Mouse (Mus musculus) myocyte (in vitro differentiated cells): ENCODE results near the gene Kcnk12. TPM values are rescaled to one million over a fixed set of nuclear protein-coding genes. Genes with fewer than 3 reads are reported as not detected.

Experiments
- H3K27me3 ChIP-seq: one replicate; pipeline ENCODE4 v1.6.1; 2011; ENCODE audit not compliant: control insufficient read depth, insufficient read depth, insufficient read length
- H3K36me3 ChIP-seq: one replicate; pipeline ENCODE4 v1.6.1; 2011; ENCODE audit not compliant: control insufficient read depth, insufficient read depth
- H3K4me2 ChIP-seq: one replicate; pipeline ENCODE4 v1.6.1; 2011; ENCODE audit warnings: low read depth, control low read depth
- H3K4me3 ChIP-seq: one replicate; pipeline ENCODE4 v1.5.1; 2011; ENCODE audit warnings: mild to moderate bottlenecking, control low read depth, moderate library complexity
- H3K79me2 ChIP-seq: one replicate; pipeline ENCODE4 v1.6.1; 2011; ENCODE audit not compliant: control insufficient read depth, insufficient read depth
- H3ac ChIP-seq: one replicate; pipeline ENCODE4 v1.6.1; 2011; ENCODE audit not compliant: control insufficient read depth, insufficient read length
- CEBPB ChIP-seq: IDR thresholded peaks from 2 replicates; pipeline ENCODE4 v1.6.1; 2011; ENCODE audit warnings: mild to moderate bottlenecking, moderate library complexity; ENCODE audit not compliant: poor library complexity, insufficient read depth, severe bottlenecking
- E2F4 ChIP-seq: IDR thresholded peaks from one replicate; pipeline ENCODE4 v1.6.1; 2011; ENCODE audit warnings: mild to moderate bottlenecking, control low read depth, moderate library complexity; ENCODE audit not compliant: insufficient read depth
- MAX ChIP-seq: IDR thresholded peaks from one replicate; pipeline ENCODE4 v1.6.1; 2011; ENCODE audit warnings: low read depth, mild to moderate bottlenecking, control low read depth
- MYOD1 ChIP-seq, 3 experiments: IDR thresholded peaks; one replicate each; pipeline ENCODE4 v1.6.1; 2011; ENCODE audit warnings: control low read depth in 2 of 3, low read depth in 2 of 3, mild to moderate bottlenecking in 2 of 3, moderate library complexity in 1 of 3; ENCODE audit not compliant: insufficient read length in 2 of 3, control insufficient read depth in 1 of 3
- MYOG ChIP-seq, 3 experiments: IDR thresholded peaks; one replicate each; pipeline ENCODE4 v1.6.1; 2011; ENCODE audit warnings: control low read depth in 2 of 3, low read depth in 2 of 3, mild to moderate bottlenecking in 2 of 3; ENCODE audit not compliant: insufficient read length in 2 of 3, control insufficient read depth in 1 of 3, insufficient read depth in 1 of 3
- POLR2A ChIP-seq: IDR thresholded peaks from one replicate; pipeline ENCODE4 v1.6.1; 2011; ENCODE audit warnings: low read depth, mild to moderate bottlenecking, control low read depth, moderate library complexity; ENCODE audit not compliant: insufficient read length
- POLR2AphosphoS2 ChIP-seq: IDR thresholded peaks from one replicate; pipeline ENCODE4 v1.6.1; 2011; ENCODE audit warnings: low read depth, control low read depth; ENCODE audit not compliant: insufficient read length
- REST ChIP-seq: IDR thresholded peaks from one replicate; pipeline ENCODE4 v1.6.1; 2011; ENCODE audit warnings: mild to moderate bottlenecking, control low read depth, moderate library complexity; ENCODE audit not compliant: insufficient read depth, insufficient read length
- SRF ChIP-seq: IDR thresholded peaks from one replicate; pipeline ENCODE4 v1.6.1; 2011; ENCODE audit warnings: low read depth; ENCODE audit not compliant: control insufficient read depth, insufficient read length
- TCF12 ChIP-seq: IDR thresholded peaks from one replicate; pipeline ENCODE4 v1.6.1; 2011; ENCODE audit warnings: mild to moderate bottlenecking, control low read depth; ENCODE audit not compliant: poor library complexity, insufficient read depth, severe bottlenecking
- TCF3 ChIP-seq: IDR thresholded peaks from one replicate; pipeline ENCODE4 v1.6.1; 2011; ENCODE audit warnings: low read depth, control low read depth; ENCODE audit not compliant: insufficient read length
- USF1 ChIP-seq: IDR thresholded peaks from one replicate; pipeline ENCODE4 v1.6.1; 2011; ENCODE audit warnings: low read depth, mild to moderate bottlenecking, control low read depth, moderate library complexity
- polyA plus RNA-seq: library from polyadenylated mRNA; unstranded; fragments of >200 nt; fragmentation: generic; extraction: Trizol; gene quantifications from one replicate; pipeline ENCODE4 v1.2.1, GENCODE M21; 2012; ENCODE audit warnings: missing spikeins

Gene Kcnk12
- polyA plus RNA-seq, 1 experiment = 0.35 TPM

- Histone ChIP-seq H3K27me3 (peaks cover 28% of the 10 kb centered on the region), H3K36me3 (no peaks in the 10 kb centered on the region), H3K79me2 (no peaks in the 10 kb centered on the region), H3ac (no peak overlapping the region), H3K4me2 (no peak overlapping the region), H3K4me3 (no peak overlapping the region)
- TF ChIP-seq SRF (no peak), CEBPB (no peak), POLR2AphosphoS2 (no peak), MYOD1 (IDR thresholded peaks at IDR 0.05; ENCODE audit: control insufficient read depth in 1 of 3, insufficient read length in 2 of 3, low read depth in 2 of 3) (no peak), POLR2A (no peak), REST (no peak), MAX (no peak), TCF12 (no peak), E2F4 (no peak), MYOG (IDR thresholded peaks at IDR 0.05; ENCODE audit: control insufficient read depth in 1 of 3, insufficient read depth in 1 of 3, insufficient read length in 2 of 3, low read depth in 2 of 3) (no peak), TCF3 (no peak), USF1 (no peak)
Measured at GRCm38 (mm10) chr17:87799212-87799947, 1.6 kb upstream of the Kcnk12 start.

- Histone ChIP-seq H3K36me3 (no peaks in the 10 kb centered on the region), H3K4me2 (peak overlapping the region; percentile 42), H3K79me2 (no peaks in the 10 kb centered on the region), H3K4me3 (no peak overlapping the region), H3K27me3 (peaks cover 28% of the 10 kb centered on the region), H3ac (no peak overlapping the region)
- no peak for TF ChIP-seq TCF12
- peak in 1 of 3 experiments; percentile 11 for TF ChIP-seq MYOD1 (IDR thresholded peaks at IDR 0.05; ENCODE audit: control insufficient read depth in 1 of 3, insufficient read length in 2 of 3, low read depth in 2 of 3)
- TF ChIP-seq MAX = no peak
- TF ChIP-seq TCF3 = no peak
- peak in 1 of 3 experiments; percentile 18 for TF ChIP-seq MYOG (IDR thresholded peaks at IDR 0.05; ENCODE audit: control insufficient read depth in 1 of 3, insufficient read depth in 1 of 3, insufficient read length in 2 of 3, low read depth in 2 of 3)
- no peak for TF ChIP-seq USF1
- peak; percentile 99 for TF ChIP-seq REST
Measured at GRCm38 (mm10) chr17:87798423-87798941, 688 bp upstream of the Kcnk12 start.

GRCm38 (mm10) chr17:87796881-87797416 lies 845 bp downstream of the Kcnk12 start:
- no peak for TF ChIP-seq REST
- TF ChIP-seq SRF = no peak
- TF ChIP-seq TCF12 = no peak
- no peak for TF ChIP-seq TCF3
- TF ChIP-seq MAX = no peak
- TF ChIP-seq USF1 = no peak
- no peak for TF ChIP-seq POLR2AphosphoS2
- no peak for TF ChIP-seq MYOG (IDR thresholded peaks at IDR 0.05; ENCODE audit: control insufficient read depth in 1 of 3, insufficient read depth in 1 of 3, insufficient read length in 2 of 3, low read depth in 2 of 3)
- TF ChIP-seq POLR2A = no peak
- TF ChIP-seq CEBPB = no peak
- TF ChIP-seq MYOD1 (IDR thresholded peaks at IDR 0.05; ENCODE audit: control insufficient read depth in 1 of 3, insufficient read length in 2 of 3, low read depth in 2 of 3) = no peak
- TF ChIP-seq E2F4 = no peak
- Histone ChIP-seq H3ac (no peak overlapping the region), H3K27me3 (peaks cover 28% of the 10 kb centered on the region), H3K36me3 (no peaks in the 10 kb centered on the region), H3K4me3 (no peak overlapping the region), H3K79me2 (no peaks in the 10 kb centered on the region), H3K4me2 (no peak overlapping the region)

- TF ChIP-seq POLR2A (no peak), MYOD1 (IDR thresholded peaks at IDR 0.05; ENCODE audit: control insufficient read depth in 1 of 3, insufficient read length in 2 of 3, low read depth in 2 of 3) (no peak), E2F4 (no peak), REST (no peak), TCF3 (no peak), TCF12 (no peak), POLR2AphosphoS2 (no peak), MAX (no peak)
- Histone ChIP-seq H3K27me3 (peaks cover 28% of the 10 kb centered on the region), H3ac (no peak overlapping the region), H3K36me3 (no peaks in the 10 kb centered on the region), H3K4me3 (no peak overlapping the region), H3K79me2 (no peaks in the 10 kb centered on the region), H3K4me2 (no peak overlapping the region)
Measured at GRCm38 (mm10) chr17:87795927-87796714, 1.7 kb downstream of the Kcnk12 start.

- H3K79me2 ChIP-seq = no peaks in the 10 kb centered on the region
- H3ac ChIP-seq = no peak overlapping the region
- no peaks in the 10 kb centered on the region for H3K36me3 ChIP-seq
- TF ChIP-seq MYOD1 (IDR thresholded peaks at IDR 0.05; ENCODE audit: control insufficient read depth in 1 of 3, insufficient read length in 2 of 3, low read depth in 2 of 3) (no peak), MYOG (IDR thresholded peaks at IDR 0.05; ENCODE audit: control insufficient read depth in 1 of 3, insufficient read depth in 1 of 3, insufficient read length in 2 of 3, low read depth in 2 of 3) (no peak), SRF (no peak)
- H3K27me3 ChIP-seq = peaks cover 28% of the 10 kb centered on the region
- H3K4me3 ChIP-seq = no peak overlapping the region
- H3K4me2 ChIP-seq = no peak overlapping the region
Measured at GRCm38 (mm10) chr17:87794801-87795200, 3.0 kb downstream of the Kcnk12 start.
